Mouse (Mus musculus) NIH3T3 (cell line): ENCODE results near the gene Pde10a.

Experiments
- DNase-seq: peaks from one replicate; pipeline ENCODE4 v3.0.0-alpha.2; 2012; ENCODE audit warnings: low read depth

Pde10a gene

GRCm38 (mm10) chr17:9035561-9036348 lies 510.6 kb downstream of the Pde10a start:
- no peak for DNase-seq
